Mouse (Mus musculus): ENCODE data around the gene Asphd2.

Asphd2 gene

DNA sequence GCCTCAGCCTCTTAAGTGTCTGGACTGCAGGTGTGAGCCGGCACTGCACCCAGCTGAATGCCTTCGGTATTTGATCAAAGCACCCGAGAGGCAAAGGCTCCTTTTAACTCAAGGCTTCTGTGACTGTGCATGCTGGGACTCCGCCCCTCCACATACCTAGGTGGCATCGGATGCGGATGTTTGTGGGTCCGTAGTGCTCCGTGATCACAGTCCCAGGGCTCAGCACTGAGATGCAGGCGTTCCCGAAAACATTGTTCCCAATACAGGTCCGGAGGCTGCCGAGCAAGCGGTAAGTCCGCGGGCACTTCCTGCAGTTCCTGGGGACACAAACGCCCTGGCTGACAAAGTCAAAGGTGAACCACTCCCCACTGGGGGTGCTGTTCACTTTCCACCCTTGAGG lies 3.7 kb downstream of the Asphd2 start:
- no peak for DNase-seq (ENCODE audit: low read depth)

DNA sequence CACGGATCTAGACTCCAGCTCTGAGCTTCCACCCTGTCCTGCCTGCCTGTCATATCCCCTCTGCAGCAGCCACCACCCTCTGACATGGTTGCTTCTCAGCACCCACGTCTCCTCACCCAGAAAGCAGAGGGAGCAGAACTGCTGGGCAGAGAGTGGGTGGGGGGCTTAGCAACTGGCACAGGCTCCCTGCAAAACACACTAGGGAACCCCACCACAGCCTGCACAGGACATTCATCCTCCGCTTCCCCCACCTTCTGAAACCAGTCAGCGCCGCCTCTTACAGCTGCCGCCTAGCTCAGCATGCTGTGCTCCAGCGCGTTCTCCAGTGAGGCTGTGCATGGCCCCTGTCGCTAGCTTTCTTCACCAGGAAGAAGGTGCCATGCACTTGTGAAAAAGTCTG lies 5.3 kb downstream of the Asphd2 start:
- DNase-seq (ENCODE audit: low read depth) = no peak

DNA sequence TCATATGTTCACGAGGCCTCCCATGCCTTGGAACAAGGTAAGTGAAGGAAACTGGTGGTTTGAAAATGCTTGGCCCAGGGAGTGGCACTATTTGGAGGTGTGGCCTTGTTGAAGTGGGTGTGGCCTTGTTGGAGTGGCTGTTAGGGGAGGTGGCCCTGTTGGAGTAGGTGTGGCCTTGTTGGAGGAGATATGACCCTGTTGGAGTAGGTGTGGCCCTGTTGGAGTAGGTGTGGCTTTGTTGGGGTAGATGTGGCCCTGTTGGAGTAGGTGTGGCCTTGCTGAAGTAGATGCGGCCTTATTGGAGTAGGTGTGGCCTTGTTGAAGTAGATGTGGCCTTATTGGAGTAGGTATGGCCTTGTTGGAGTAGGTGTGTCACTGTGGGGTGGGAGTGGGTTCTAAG lies 8.7 kb downstream of the Asphd2 start:
- DNase-seq (ENCODE audit: low read depth) = peak; percentile 74

DNA sequence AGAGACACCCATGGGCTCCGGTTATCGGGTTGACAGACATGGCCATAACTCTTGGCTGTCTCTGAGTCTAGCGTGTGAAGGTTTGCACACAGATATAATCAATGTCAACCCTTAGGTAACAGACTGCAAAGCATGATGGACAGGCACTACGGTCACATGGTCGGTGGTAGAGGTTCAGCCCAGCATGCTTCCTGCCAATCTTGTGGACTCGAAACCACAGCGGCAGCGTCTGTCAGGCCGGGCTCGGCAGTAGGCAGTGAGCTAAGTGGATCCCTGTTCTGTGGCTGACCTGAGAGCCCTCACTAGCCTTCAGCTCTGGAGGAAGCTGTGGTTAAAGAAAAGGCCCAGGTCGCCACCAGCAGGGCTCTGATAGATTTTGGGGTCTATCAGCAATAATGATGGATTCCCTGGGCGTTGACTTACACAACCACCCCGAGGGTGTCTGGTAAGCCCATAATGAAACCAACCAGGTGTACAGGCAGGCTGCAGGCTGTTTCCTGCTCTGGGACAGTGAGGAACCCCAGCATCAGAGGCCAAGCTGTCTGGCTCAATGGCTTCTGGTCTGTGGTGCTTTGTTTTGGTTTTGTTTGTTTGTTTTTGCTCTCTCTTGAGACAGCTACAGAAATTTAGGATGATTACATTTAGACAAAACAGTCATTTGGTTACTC lies 9.7 kb downstream of the Asphd2 start:
- DNase-seq (ENCODE audit: low read depth) = peak; percentile 88

DNA sequence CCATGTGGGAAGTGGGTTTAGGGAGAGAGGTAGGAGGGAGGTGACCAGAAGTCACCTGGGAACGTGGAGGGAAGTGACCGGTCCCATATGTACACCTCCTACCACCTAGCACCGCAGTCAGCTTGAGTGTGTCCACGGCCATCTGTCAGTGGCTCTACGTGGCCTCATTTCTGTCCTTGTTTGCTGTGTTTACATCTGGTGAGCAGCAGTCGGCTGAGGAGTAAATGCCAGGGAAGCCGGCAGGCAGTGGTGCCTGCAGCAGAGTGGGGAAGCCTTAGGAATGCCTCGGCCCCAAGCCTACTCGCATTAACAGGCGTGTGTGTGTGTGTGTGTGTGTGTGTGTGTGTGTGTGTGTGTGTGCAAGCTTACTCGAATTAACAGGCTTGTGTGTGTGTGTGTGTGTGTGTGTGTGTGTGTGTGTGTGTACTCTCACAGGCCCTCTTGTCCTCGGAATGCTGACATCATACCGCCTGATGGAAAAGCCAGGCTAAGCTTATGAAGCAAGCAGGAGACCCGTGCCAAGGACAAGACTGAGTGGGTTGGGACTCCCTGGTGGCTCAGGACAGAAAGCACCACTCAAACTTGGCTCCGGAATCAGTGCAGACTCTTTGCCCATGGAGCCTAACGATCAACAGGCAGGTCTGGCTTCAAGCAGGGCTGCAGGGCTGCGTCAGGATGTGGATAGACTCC lies 11.9 kb downstream of the Asphd2 start:
- no peak for DNase-seq (ENCODE audit: low read depth)

DNA sequence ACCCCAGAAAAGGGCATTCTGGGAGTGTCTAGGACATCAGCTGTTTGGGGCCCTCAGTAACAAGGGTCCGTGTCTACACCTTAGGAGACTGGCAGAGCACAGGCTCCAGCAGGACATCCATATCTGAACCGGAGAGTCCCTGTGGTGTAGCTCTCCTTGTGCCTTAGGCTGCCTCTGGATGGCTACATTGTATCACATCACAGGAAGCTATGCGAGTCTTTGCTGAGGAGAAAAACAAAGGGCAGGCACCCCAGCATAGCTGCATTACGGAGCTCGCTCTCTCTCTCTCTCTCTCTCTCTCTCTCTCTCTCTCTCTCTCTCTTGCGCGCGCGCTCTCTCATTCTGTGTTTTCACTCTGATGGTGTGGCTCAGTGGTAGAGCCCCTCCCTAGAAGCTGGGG lies 12.6 kb downstream of the Asphd2 start:
- no peak for DNase-seq (ENCODE audit: low read depth)

DNA sequence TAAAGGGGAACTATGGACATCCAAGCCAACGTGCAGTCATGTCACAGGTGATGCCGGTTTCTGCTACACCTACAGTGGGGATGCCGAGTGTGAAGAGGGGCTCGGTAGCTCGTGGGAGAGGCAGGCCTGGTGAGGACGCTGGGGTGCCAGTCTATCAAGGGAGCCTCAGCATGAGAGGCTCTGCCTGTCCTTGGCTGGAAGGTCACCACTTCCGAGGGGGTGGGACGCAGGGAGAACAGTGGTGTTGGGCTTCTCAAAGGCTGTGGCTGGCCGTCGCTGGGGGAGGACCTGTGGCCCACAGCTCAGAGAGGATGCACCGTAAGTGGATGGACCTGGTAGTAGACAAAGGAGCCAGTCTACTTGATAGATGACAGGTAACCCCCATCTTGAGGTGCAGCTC lies 13.5 kb downstream of the Asphd2 start:
- no peak for DNase-seq (ENCODE audit: low read depth)

DNA sequence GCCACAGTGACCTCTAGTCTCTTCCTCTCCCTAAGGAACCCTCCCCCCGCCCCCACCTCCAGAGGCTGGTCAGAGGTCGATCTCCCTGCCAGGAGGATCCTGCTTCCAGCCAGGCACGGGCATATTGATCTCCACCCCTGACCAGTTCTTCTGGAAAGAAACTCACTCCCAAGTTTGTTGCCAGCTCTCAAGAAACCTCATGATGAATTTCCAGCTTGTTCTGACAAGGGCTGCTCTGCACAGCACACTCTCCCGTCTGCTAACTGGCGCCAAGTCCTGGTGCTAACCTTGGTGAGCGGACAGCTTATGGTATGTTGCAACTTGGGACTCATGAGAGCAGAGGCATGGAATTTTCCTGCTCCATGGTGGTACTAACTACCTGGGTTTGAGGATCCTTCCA lies 15.9 kb downstream of the Asphd2 start:
- DNase-seq (ENCODE audit: low read depth) = no peak

DNA sequence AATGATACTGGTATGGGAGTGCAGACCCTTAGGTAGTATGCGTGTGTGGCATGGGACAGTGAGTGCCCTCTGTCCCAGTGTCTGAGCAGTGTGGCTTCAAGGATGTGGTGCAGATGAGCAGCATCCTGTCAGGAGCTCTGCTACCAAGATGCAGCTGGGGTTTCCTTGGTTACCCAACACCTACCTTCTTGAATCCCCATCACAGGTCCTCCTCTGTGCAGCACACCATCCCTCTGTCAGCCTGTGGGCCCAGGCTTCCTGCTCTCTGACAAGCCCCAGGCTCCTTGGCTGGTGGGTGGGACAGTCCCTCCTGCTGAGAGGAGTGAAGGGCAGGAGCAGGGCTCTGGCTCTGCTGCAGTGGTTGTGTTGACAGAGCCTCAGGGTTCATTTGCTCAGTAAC lies 17.3 kb downstream of the Asphd2 start:
- DNase-seq (ENCODE audit: low read depth) = no peak

DNA sequence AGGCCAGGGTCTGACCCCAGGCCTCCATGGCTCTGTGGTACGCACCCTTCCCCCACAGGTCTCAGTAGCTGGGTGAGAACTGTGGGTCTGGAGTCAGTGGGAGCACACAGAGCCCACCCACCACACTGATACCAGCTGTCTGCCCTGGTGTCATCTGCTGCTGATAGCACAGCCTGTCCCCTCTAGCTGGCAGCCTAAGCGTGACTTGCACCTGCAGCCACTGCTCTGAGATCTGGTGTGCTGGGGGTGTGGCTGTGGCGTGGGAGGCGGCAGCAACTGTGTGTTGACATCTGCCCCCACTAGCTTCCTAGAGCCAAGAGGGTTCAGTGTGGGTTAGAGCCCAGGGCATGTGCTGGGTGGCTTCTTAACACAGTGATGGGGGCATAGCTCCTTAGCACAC lies 18.6 kb downstream of the Asphd2 start:
- no peak for DNase-seq (ENCODE audit: low read depth)

DNA sequence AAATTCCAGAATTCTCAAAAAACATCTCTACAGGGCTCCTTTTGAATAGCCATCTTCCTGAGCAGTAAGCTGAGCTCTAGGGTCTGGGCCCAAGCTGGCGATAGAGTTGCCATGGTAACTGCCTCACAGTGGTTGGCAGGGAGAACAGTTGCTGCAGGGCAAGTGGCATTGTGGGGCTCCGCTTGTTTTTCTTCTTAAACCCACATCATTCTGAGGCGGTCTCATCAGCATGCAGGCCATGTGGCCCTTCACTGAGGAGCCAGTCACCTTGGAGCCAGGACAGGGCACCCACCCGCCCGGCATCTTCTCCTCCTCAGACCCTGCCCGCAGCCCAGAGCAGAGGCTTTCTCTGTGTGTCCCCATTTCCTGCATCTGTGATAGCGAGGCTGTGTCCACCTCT lies 22.7 kb downstream of the Asphd2 start:
- DNase-seq (ENCODE audit: low read depth) = no peak

DNA sequence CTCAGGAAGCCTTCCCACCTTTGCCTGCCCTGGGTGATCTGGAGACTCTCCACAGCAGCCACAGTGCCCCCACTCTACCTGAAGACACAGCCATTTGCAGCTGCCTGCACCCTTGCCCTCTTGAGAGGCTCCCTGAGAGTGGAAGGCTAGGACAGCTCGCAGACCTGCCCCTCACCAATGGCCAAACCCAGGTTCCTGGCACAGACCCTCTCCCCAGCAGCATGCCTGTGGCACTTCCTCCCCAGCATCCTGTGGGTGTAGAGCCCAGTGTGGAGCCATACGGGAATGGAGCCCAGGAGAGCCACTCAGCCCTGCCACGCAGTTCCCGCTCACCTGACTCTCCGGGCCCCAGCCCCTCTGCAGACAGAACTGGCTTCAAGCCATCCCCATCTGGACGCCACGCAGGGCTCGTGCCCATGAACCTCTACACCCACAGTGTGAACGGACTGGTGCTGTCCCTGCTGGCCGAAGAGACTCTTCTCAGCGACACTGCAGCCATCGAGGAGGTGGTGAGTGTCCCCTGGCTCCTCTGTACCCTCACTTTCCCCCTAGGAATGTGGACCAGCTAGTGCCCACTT lies 24.3 kb downstream of the Asphd2 start:
- no peak for DNase-seq (ENCODE audit: low read depth)

DNA sequence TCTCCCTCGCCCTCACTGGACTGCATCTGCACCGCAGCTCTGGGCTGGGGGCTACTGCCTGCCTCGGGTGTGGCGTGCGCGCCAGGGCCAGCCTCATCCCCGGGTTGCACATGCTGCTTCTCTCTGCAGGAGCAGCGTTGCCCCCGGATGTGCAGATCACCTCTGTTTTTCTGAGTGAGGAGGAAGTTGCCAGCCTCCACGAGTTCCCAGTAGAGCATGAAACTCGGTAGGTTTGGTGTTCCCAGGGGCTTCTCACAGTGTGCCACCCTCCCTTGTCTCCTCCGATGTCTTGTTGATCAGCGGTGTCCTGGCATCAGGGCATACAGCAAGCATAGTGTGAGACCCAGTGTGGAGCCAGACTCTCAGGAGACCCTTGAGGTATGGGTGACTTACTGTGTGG lies 25.3 kb downstream of the Asphd2 start:
- no peak for DNase-seq (ENCODE audit: low read depth)

DNA sequence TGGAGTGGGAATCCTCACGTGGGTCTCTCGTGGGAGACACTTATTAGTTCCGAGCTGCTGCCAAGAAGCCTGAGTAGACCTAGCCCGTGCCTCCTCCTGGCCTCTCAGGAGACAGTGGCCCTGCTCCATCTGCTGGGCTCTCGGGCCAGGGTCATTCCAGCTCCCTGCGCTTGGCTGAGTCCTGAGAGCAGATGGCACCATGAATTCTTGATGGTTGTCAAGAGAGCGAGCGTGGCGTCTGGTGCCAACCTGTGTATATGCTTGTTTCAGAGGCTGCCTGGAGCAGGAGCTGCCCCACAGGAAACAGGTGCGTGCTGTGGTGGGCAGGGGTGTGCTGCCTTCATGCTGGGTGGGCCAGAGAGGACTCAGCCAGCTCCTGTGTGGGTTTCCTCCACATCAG lies 26.0 kb downstream of the Asphd2 start:
- no peak for DNase-seq (ENCODE audit: low read depth)

DNA sequence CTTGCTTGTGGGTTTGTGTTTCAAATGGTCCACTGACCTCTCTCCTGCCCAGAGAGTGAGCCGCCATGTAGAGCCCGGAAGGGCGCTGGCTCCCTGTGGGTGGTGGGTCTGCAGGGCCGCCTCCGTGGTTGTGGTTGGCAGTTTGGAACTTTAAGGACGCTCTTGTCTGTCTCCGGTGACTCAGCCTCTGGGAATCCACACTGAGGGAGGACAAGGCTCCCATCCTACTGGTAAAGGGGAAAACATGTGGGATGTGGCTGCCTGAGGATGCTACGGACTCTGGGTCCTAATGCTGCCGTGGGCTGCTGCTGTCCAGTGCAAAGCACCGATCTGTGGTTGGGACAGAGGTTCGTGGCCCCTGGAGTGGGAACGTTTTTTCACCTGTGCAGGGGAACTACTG lies 26.7 kb downstream of the Asphd2 start:
- DNase-seq (ENCODE audit: low read depth) = no peak

DNA sequence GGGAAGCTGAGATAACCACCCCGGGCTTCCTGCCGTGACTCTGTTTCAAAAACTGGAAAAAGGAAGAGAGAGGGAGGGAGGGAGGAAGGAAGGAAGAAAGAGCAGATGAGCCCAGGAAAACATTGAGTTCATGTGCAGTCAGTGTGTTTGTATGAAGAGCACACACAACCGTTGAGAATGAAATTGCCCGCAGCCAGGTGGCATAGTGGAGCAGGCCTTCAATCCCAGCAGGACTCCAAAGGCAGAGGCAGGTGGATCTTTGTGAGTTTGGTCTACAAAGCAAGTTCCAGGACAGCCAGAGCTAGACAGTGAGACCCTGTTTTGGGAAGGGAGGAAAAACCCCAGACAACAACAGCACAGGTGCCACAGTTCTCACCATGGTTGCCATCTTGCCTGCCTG lies 27.3 kb downstream of the Asphd2 start:
- DNase-seq (ENCODE audit: low read depth) = no peak

DNA sequence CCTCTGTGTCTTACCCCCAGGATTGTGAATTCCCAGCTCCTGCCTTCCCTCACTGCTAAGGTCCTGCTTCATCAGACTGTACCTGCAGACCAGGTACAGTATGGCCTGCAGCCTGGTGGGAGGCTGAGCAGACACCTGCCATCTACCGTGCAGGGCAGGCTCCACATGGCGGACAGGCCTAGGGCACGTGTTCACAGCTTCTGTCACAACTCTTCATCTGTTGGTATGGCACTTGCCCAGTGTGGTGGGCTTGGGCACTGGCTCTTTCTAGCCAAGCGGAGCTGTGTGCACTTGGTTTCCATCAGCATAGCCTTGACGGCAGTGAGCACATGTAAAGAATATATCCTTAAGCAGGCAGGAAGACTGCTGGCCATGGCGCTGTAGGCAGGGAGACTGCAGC lies 27.8 kb downstream of the Asphd2 start:
- DNase-seq (ENCODE audit: low read depth) = no peak

DNA sequence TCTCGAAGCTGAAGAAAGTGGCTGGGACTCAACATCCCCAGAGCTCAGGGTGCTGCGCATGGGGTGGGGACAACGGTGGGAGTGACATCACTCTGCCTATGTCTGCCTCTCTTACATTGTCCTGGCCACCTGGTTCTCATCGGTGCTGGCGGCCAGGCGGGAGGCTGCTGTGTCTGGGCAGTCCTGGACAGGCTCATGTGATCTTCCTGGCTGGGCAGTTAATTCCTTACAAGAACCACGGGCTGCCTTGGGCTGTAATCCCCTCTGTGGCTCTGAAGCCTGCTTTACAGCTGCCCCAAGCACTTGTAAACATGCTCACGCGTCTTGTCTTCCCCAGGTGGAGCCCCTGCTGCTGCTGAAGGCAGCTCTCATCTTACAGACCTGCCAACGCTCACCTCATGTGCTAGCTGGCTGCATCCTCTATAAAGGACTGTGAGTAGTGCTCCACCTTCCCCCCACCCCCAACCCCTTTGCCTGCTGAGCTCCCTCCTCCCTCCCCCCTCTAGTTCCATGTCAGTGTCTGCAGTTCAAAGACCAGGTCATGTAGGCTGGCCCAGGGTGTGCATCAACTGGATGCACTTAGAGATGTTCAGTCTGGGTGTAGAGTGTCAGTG lies 30.4 kb downstream of the Asphd2 start:
- no peak for DNase-seq (ENCODE audit: low read depth)

DNA sequence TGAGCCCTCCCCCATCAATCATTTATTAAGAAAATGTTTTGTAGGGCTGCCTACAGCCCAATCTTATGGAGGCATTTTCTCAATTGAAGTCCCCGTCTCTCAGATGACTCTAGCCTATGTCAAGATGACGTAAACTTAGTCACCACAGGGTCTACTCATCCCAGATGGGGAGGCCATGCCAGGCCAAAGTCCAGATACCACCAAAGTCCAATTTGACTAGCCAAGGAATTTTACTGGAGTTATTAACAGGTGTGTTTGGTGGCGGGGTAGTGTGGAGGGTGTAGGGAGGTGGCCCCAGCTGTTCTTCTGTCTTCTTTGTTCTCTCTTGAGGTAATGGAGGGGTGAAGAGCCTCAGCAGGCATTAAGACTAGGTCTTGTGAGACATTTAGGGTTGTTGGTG lies 34.6 kb downstream of the Asphd2 start:
- DNase-seq (ENCODE audit: low read depth) = no peak

DNA sequence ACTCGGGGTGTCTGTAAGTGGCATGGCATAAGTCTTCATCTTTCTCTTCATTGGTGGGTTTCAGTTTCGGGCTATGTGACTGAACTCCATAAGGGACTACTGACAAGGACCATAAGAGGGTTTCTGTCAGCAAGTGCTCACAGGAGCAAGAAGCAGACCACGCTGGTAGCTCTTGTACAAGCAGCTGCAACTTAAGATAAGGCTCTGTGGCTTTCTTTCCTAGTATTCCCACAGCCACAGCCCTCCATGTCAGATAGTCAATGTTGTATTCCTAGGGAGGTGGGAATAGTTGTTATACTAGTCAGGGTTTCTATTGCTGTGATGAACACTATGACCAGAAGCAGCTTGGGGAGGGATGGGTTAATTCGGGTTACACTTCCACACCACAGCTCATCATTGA lies 35.1 kb downstream of the Asphd2 start:
- no peak for DNase-seq (ENCODE audit: low read depth)

DNA sequence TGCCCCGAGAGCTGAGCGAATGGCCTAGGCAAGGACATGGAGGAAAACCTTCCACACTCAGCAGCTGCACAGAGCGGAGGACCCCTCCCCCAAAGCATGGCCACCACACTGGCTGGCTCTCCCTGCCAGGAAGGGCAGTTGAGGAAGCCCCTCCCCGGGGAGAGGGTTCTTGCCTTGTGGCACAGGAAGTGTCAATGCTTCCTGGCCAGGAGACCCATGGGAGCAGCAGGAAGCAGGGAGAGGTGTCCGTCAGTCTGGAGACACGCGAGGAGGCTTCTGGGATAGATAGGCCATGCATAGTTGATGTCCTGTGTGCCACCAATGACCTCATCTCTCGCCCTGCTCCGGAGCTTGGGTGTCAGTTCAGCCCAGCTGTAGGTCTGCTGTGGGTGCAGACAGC lies 38.3 kb downstream of the Asphd2 start:
- DNase-seq (ENCODE audit: low read depth) = no peak

DNA sequence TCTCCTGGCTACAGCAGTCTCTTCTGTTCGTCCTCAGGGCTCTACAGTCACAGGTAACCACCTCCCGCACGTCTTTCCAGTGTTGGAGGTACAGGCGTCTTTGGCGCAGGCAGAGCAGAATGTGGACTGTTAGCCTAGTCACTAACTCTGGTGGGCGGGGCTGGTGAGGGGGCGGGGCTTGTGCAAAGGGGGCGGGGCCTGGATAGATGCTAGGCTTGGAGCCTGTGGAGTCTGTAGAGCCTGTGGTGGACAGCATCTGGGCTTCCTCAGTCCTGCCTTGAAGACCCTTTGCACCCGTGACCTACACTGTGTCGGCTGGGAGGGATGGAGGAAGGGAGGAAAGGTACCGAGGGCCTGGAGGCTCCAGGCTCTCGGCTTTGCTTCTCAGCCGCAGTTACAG lies 38.8 kb downstream of the Asphd2 start, which contains the start of gene Gm6583:
Gm6583 (minus strand) TSS at position 124 of the 400 bp plus-strand sequence.
- no peak for DNase-seq (ENCODE audit: low read depth)

DNA sequence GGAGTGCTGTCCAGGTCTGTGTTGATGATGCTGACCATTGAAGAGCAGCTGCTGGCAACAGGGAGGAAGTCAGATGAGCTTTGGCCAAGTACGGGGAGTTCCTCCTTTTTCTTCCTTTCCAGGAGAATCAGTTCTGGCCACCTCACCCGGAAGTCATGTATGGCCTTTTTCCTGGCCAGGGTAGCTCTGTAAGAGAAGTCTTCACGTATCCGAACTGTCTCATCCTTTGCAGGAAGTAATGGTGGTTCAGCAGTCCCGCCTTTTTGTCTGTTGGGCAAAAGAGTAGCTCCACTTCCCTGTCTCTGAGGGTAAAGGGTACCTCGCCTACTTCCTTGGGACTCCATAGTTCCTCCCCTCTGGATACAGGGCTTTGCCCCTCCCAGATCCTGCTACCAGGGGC lies 39.2 kb downstream of the Asphd2 start:
- DNase-seq (ENCODE audit: low read depth) = no peak
